Mouse (Mus musculus): ENCODE data around the gene Plch1. TPM values are rescaled to one million over a fixed set of nuclear protein-coding genes. Genes with fewer than 3 reads are reported as not detected.

Plch1 gene
- total and polyA plus RNA-seq, 3 experiments: 0.38 TPM; not detected in 2

DNA sequence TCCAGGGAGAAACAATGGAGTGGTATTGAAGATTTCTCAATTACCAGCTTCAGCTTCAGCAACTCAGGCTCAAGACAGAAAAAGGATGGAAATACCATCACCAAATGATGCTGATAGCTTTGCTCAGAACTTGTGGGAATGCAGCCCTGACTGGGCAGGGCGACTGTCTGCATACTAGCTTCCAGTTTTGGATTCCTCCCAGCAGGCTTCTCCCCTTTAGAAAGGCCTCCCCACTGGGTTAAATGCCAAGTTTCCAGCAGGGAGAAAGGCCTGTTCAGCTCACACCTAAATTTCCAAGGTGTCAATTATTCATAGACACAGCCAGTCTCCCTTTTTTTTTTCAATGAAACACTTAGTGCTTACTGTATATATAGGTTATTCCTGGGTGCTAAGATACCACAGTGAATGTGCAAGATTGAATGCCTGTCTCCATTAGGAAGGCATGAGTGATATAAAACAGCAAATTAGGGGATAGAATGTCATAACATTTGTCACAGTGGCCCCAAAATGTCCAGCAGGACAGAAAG lies 75.3 kb downstream of the Plch1 start:
- no peak for TF ChIP-seq GATA1 (IDR thresholded peaks at IDR 0.05; ENCODE audit: borderline replicate concordance, low read length)
- no peak for TF ChIP-seq TAL1 (conservative IDR thresholded peaks at IDR 0.05; ENCODE audit: low read depth, low read length)
- TF ChIP-seq CTCF (IDR thresholded peaks at IDR 0.05; ENCODE audit: low read depth, low read length): no peak
- no peak for TF ChIP-seq POLR2AphosphoS5 (IDR thresholded peaks at IDR 0.05; ENCODE audit: insufficient replicate concordance, low read depth, low read length)
- TF ChIP-seq GATA2 (IDR thresholded peaks at IDR 0.05; ENCODE audit: borderline replicate concordance, low read depth, low read length): no peak
- ATAC-seq (ENCODE audit: extremely low read depth, insufficient number of reproducible peaks, low FRiP score, poor library complexity, severe bottlenecking): no peak
- DNase-seq (ENCODE audit: low spot score): no peak

GRCm38 (mm10) chr3:63822631-63823030 lies 76.6 kb downstream of the Plch1 start:
- TF ChIP-seq GATA2 (IDR thresholded peaks at IDR 0.05; ENCODE audit: borderline replicate concordance, low read depth, low read length) (no peak), POLR2AphosphoS5 (IDR thresholded peaks at IDR 0.05; ENCODE audit: insufficient replicate concordance, low read depth, low read length) (no peak), GATA1 (IDR thresholded peaks at IDR 0.05; ENCODE audit: borderline replicate concordance, low read length) (no peak), CTCF (IDR thresholded peaks at IDR 0.05; ENCODE audit: low read depth, low read length) (no peak), TAL1 (conservative IDR thresholded peaks at IDR 0.05; ENCODE audit: low read depth, low read length) (no peak)
- no peak overlapping the region for H3K4me3 ChIP-seq (ENCODE audit: low read depth, low read length)
- no peaks in the 10 kb centered on the region for H3K36me3 ChIP-seq (replicated peaks)
- DNase-seq (ENCODE audit: low spot score) (no peak), ATAC-seq (ENCODE audit: extremely low read depth, insufficient number of reproducible peaks, low FRiP score, poor library complexity, severe bottlenecking) (no peak)
- no peaks in the 10 kb centered on the region for H3K27me3 ChIP-seq (ENCODE audit: insufficient read depth, low read length)
- H3K4me1 ChIP-seq (ENCODE audit: insufficient read depth, low read depth, low read length): no peaks in the 10 kb centered on the region
- H3K9me3 ChIP-seq (replicated peaks): no peaks in the 10 kb centered on the region

More for the DNA sequence above, 75.3 kb downstream of the Plch1 start:
- Histone ChIP-seq H3K27me3 (ENCODE audit: insufficient read depth, low read length) (no peaks in the 10 kb centered on the region), H3K36me3 (replicated peaks) (no peaks in the 10 kb centered on the region), H3K9me3 (replicated peaks) (no peaks in the 10 kb centered on the region), H3K4me3 (ENCODE audit: low read depth, low read length) (no peak overlapping the region), H3K4me1 (ENCODE audit: insufficient read depth, low read depth, low read length) (no peaks in the 10 kb centered on the region)

DNA sequence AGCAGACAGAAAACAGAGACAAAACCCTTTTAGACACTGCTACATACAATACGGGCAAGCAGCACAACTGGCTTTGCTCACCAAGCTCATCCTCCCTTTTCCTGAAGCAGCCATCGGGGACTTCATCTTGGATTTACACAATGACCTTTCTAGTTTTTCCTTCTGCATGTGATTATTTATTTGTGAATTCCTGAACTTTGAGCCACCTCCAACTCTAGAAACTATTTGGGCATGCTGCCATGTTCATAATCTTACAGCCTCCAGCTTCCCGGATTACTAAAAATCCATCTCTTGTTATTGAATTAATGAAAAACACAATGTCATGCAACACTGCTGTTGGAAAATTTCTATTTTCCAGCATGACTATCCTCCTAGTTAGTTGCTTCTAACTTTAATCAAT lies 84.1 kb downstream of the Plch1 start:
- Histone ChIP-seq H3K27me3 (ENCODE audit: insufficient read depth, low read length) (no peaks in the 10 kb centered on the region), H3K36me3 (replicated peaks) (no peaks in the 10 kb centered on the region), H3K9me3 (replicated peaks) (no peaks in the 10 kb centered on the region), H3K4me1 (ENCODE audit: insufficient read depth, low read depth, low read length) (no peaks in the 10 kb centered on the region), H3K4me3 (ENCODE audit: low read depth, low read length) (no peak overlapping the region)
- DNase-seq (ENCODE audit: low spot score) (no peak), ATAC-seq (ENCODE audit: extremely low read depth, insufficient number of reproducible peaks, low FRiP score, poor library complexity, severe bottlenecking) (no peak)
- TF ChIP-seq CTCF (IDR thresholded peaks at IDR 0.05; ENCODE audit: low read depth, low read length): no peak
- TF ChIP-seq GATA1 (IDR thresholded peaks at IDR 0.05; ENCODE audit: borderline replicate concordance, low read length): no peak
- TF ChIP-seq GATA2 (IDR thresholded peaks at IDR 0.05; ENCODE audit: borderline replicate concordance, low read depth, low read length): no peak
- no peak for TF ChIP-seq TAL1 (conservative IDR thresholded peaks at IDR 0.05; ENCODE audit: low read depth, low read length)
- no peak for TF ChIP-seq POLR2AphosphoS5 (IDR thresholded peaks at IDR 0.05; ENCODE audit: insufficient replicate concordance, low read depth, low read length)

DNA sequence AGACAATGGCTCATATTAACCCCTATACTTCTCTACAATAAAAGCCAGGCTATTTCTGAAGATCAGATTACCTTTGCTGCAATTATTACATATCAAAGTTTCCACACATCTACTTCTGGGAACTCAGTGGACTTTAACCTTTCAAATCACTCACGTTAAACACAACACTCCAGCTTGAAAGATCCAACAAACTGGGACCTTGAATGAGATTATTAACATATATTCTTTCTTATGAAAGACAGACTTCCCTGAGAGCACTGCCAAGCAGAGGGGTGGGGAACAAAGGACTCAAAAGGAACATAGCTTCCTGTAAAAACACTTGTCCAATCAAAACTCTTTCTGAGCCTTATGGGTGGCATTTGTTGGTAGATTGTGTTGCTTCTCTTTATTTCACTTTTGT lies 85.1 kb downstream of the Plch1 start:
- Histone ChIP-seq H3K4me3 (ENCODE audit: low read depth, low read length) (no peak overlapping the region), H3K4me1 (ENCODE audit: insufficient read depth, low read depth, low read length) (no peaks in the 10 kb centered on the region), H3K36me3 (replicated peaks) (no peaks in the 10 kb centered on the region), H3K27me3 (ENCODE audit: insufficient read depth, low read length) (no peaks in the 10 kb centered on the region), H3K9me3 (replicated peaks) (no peaks in the 10 kb centered on the region)
- DNase-seq (ENCODE audit: low spot score): no peak
- no peak for TF ChIP-seq GATA2 (IDR thresholded peaks at IDR 0.05; ENCODE audit: borderline replicate concordance, low read depth, low read length)
- no peak for TF ChIP-seq GATA1 (IDR thresholded peaks at IDR 0.05; ENCODE audit: borderline replicate concordance, low read length)
- no peak for TF ChIP-seq CTCF (IDR thresholded peaks at IDR 0.05; ENCODE audit: low read depth, low read length)
- TF ChIP-seq TAL1 (conservative IDR thresholded peaks at IDR 0.05; ENCODE audit: low read depth, low read length): no peak
- no peak for ATAC-seq (ENCODE audit: extremely low read depth, insufficient number of reproducible peaks, low FRiP score, poor library complexity, severe bottlenecking)

GRCm38 (mm10) chr3:63806906-63807305 lies 92.4 kb downstream of the Plch1 start:
- Histone ChIP-seq H3K4me1 (ENCODE audit: insufficient read depth, low read depth, low read length) (no peaks in the 10 kb centered on the region), H3K36me3 (replicated peaks) (no peaks in the 10 kb centered on the region), H3K9me3 (replicated peaks) (no peaks in the 10 kb centered on the region), H3K27me3 (ENCODE audit: insufficient read depth, low read length) (no peaks in the 10 kb centered on the region), H3K4me3 (ENCODE audit: low read depth, low read length) (no peak overlapping the region)
- TF ChIP-seq POLR2AphosphoS5 (IDR thresholded peaks at IDR 0.05; ENCODE audit: insufficient replicate concordance, low read depth, low read length) (no peak), GATA2 (IDR thresholded peaks at IDR 0.05; ENCODE audit: borderline replicate concordance, low read depth, low read length) (no peak), TAL1 (conservative IDR thresholded peaks at IDR 0.05; ENCODE audit: low read depth, low read length) (no peak), GATA1 (IDR thresholded peaks at IDR 0.05; ENCODE audit: borderline replicate concordance, low read length) (no peak), CTCF (IDR thresholded peaks at IDR 0.05; ENCODE audit: low read depth, low read length) (no peak)
- DNase-seq (ENCODE audit: low spot score): no peak
- ATAC-seq (ENCODE audit: extremely low read depth, insufficient number of reproducible peaks, low FRiP score, poor library complexity, severe bottlenecking): no peak

GRCm38 (mm10) chr3:63805496-63805895 lies 93.8 kb downstream of the Plch1 start:
- no peak for DNase-seq (ENCODE audit: low spot score)

More at GRCm38 (mm10) chr3:63805496-63805895, 93.8 kb downstream of the Plch1 start:
- no peaks in the 10 kb centered on the region for H3K9me3 ChIP-seq (replicated peaks)
- no peak overlapping the region for H3K4me3 ChIP-seq (ENCODE audit: low read depth, low read length)
- ATAC-seq (ENCODE audit: extremely low read depth, insufficient number of reproducible peaks, low FRiP score, poor library complexity, severe bottlenecking): no peak
- H3K36me3 ChIP-seq (replicated peaks): no peaks in the 10 kb centered on the region
- H3K27me3 ChIP-seq (ENCODE audit: insufficient read depth, low read length): no peaks in the 10 kb centered on the region
- TF ChIP-seq TAL1 (conservative IDR thresholded peaks at IDR 0.05; ENCODE audit: low read depth, low read length): no peak
- TF ChIP-seq GATA2 (IDR thresholded peaks at IDR 0.05; ENCODE audit: borderline replicate concordance, low read depth, low read length): no peak
- TF ChIP-seq POLR2AphosphoS5 (IDR thresholded peaks at IDR 0.05; ENCODE audit: insufficient replicate concordance, low read depth, low read length): no peak
- no peak for TF ChIP-seq GATA1 (IDR thresholded peaks at IDR 0.05; ENCODE audit: borderline replicate concordance, low read length)
- TF ChIP-seq CTCF (IDR thresholded peaks at IDR 0.05; ENCODE audit: low read depth, low read length): no peak
- H3K4me1 ChIP-seq (ENCODE audit: insufficient read depth, low read depth, low read length): no peaks in the 10 kb centered on the region

Data from G1E (cell line).